Mouse (Mus musculus): ENCODE data around the gene Glrp1.

The Glrp1 gene

GRCm38 (mm10) chr1:88492415-88492814 lies 17.5 kb downstream of the Glrp1 start:
- WGBS: 93% methylated on average over 3 of the region's 3 CpGs

GRCm38 (mm10) chr1:88491617-88492378 lies 18.1 kb downstream of the Glrp1 start:
- 91% methylated on average over 17 of the region's 17 CpGs for WGBS

GRCm38 (mm10) chr1:88490164-88490563 lies 19.7 kb downstream of the Glrp1 start:
- 77% methylated on average over 10 of the region's 10 CpGs for WGBS

- 53% methylated on average over 4 of the region's 4 CpGs for WGBS
Measured at GRCm38 (mm10) chr1:88488957-88489356, 20.9 kb downstream of the Glrp1 start.

- 91% methylated on average over 4 of the region's 4 CpGs for WGBS
Measured at GRCm38 (mm10) chr1:88486336-88486735, 23.5 kb downstream of the Glrp1 start.

- WGBS: 47% methylated on average over 4 of the region's 4 CpGs
Measured at GRCm38 (mm10) chr1:88484059-88484458, 25.8 kb downstream of the Glrp1 start.

GRCm38 (mm10) chr1:88482142-88483099 lies 27.4 kb downstream of the Glrp1 start:
- WGBS: 57% methylated on average over 17 of the region's 17 CpGs

GRCm38 (mm10) chr1:88480594-88480993 lies 29.3 kb downstream of the Glrp1 start:
- WGBS: 79% methylated on average over 8 of the region's 8 CpGs

GRCm38 (mm10) chr1:88478205-88478604 lies 31.7 kb downstream of the Glrp1 start:
- WGBS: 18% methylated on average over 2 of the region's 2 CpGs

- 82% methylated on average over 20 of the region's 20 CpGs for WGBS
Measured at GRCm38 (mm10) chr1:88476554-88477085, 33.2 kb downstream of the Glrp1 start.

GRCm38 (mm10) chr1:88475502-88475953 lies 34.3 kb downstream of the Glrp1 start:
- 72% methylated on average over 8 of the region's 8 CpGs for WGBS

- 65% methylated on average over 7 of the region's 7 CpGs for WGBS
Measured at GRCm38 (mm10) chr1:88474598-88474997, 35.3 kb downstream of the Glrp1 start.

GRCm38 (mm10) chr1:88473899-88474298 lies 36.0 kb downstream of the Glrp1 start:
- 87% methylated on average over 2 of the region's 2 CpGs for WGBS

- WGBS: 58% methylated on average over 6 of the region's 6 CpGs
Measured at GRCm38 (mm10) chr1:88472258-88472657, 37.6 kb downstream of the Glrp1 start.

GRCm38 (mm10) chr1:88469746-88470145 lies 40.1 kb downstream of the Glrp1 start:
- WGBS: 95% methylated on average over 4 of the region's 4 CpGs

GRCm38 (mm10) chr1:88468335-88468734 lies 41.5 kb downstream of the Glrp1 start:
- WGBS: 96% methylated on average over 2 of the region's 2 CpGs

GRCm38 (mm10) chr1:88467866-88468265 lies 42.0 kb downstream of the Glrp1 start:
- 90% methylated on average over 5 of the region's 5 CpGs for WGBS

- WGBS: 81% methylated on average over 8 of the region's 8 CpGs
Measured at GRCm38 (mm10) chr1:88466325-88467064, 43.4 kb downstream of the Glrp1 start.

GRCm38 (mm10) chr1:88465722-88466121 lies 44.1 kb downstream of the Glrp1 start:
- WGBS: 74% methylated on average over 4 of the region's 4 CpGs

- WGBS: 91% methylated on average over 6 of the region's 6 CpGs
Measured at GRCm38 (mm10) chr1:88464109-88464905, 45.6 kb downstream of the Glrp1 start.

- WGBS: 88% methylated on average over 3 of the region's 3 CpGs
Measured at GRCm38 (mm10) chr1:88463241-88463640, 46.6 kb downstream of the Glrp1 start.

All from cerebral cortex, adult 2 months (tissue).